Mouse (Mus musculus) bone marrow macrophage, adult 2 months (primary cell): ENCODE results near the gene Gm20388.

ENCODE experiments used
- CTCF ChIP-seq: IDR thresholded peaks from 2 replicates; pipeline ENCODE4 v1.5.1; 2012; ENCODE audit warnings: low read depth, mild to moderate bottlenecking, low read length, moderate library complexity
- POLR2A ChIP-seq: IDR thresholded peaks from 2 replicates; pipeline ENCODE4 v1.6.1; 2012; ENCODE audit warnings: mild to moderate bottlenecking, low read depth, low read length, borderline replicate concordance

DNA sequence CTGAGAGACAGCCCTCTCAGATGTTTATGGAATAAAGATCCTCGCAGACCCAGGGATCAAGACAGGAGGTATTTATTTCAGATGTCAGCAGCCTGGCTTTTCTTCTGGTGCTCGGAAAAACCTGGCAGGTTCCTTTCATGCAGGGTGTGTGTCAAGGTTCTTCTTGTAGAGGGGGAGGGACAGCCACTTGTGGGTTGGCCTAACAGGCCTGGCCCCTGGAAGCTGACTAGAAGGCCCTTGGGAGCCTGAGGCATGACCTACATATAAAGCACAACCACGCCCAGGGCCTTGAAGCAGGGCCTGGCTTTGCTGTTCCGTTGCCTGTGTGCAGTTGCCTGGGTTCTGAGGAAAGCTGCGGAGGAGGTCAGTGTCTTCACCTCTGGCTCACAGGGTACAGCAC, 774.5 kb downstream of the Gm20388 start:
- TF ChIP-seq CTCF (no peak), POLR2A (no peak)
